Mouse (Mus musculus) right cerebral cortex, postnatal 4 days (tissue): Measurements from ENCODE around the gene Gstm6.
A peak's percentile ranks its signal among the peaks of the same experiment; 100 is the strongest.
"Not testable (repeated sequence)": the region's sequence is repeated elsewhere in the genome, so short reads cannot be mapped to it uniquely, and the experiment has no call there.

ENCODE experiments used
- DNase-seq: peaks from one replicate; pipeline ENCODE4 v3.0.0-alpha.2; 2022

Gene Gstm6

GRCm38 (mm10) chr3:107943239-107943990, at the start of gene Gstm6:
TSS of gene Gstm6 (minus strand) at chr3:107943749.
- peak; percentile 45 for DNase-seq

GRCm38 (mm10) chr3:107986041-107986562, 42.6 kb upstream of the Gstm6 start, which contains the start of gene Gstm2:
TSS of gene Gstm2 (minus strand) at chr3:107986453.
- DNase-seq: no peak

GRCm38 (mm10) chr3:107985141-107985540, 41.6 kb upstream of the Gstm6 start:
- not testable (repeated sequence) for DNase-seq

- no peak for DNase-seq
These were observed 40.9 kb upstream of the Gstm6 start for GRCm38 (mm10) chr3:107984471-107984870.

- no peak for DNase-seq
These were observed 40.2 kb upstream of the Gstm6 start for GRCm38 (mm10) chr3:107983771-107984170.

GRCm38 (mm10) chr3:107982726-107983125, 39.2 kb upstream of the Gstm6 start:
- DNase-seq: no peak

- no peak for DNase-seq
These were observed 37.7 kb upstream of the Gstm6 start for GRCm38 (mm10) chr3:107981261-107981660.

- DNase-seq: no peak
These were observed 34.1 kb upstream of the Gstm6 start for GRCm38 (mm10) chr3:107977691-107978090.

- DNase-seq: no peak
These were observed 30.7 kb upstream of the Gstm6 start for GRCm38 (mm10) chr3:107974237-107974636.

GRCm38 (mm10) chr3:107972070-107972469, 28.5 kb upstream of the Gstm6 start:
- no peak for DNase-seq

- DNase-seq: not testable (repeated sequence)
These were observed 27.6 kb upstream of the Gstm6 start for GRCm38 (mm10) chr3:107971101-107971500.

- DNase-seq: no peak
These were observed 25.3 kb upstream of the Gstm6 start, which contains the start of gene Gstm3 for GRCm38 (mm10) chr3:107968724-107969395. TSS of gene Gstm3 (minus strand) at chr3:107969283.

GRCm38 (mm10) chr3:107966631-107967030, 23.1 kb upstream of the Gstm6 start:
- DNase-seq: no peak

GRCm38 (mm10) chr3:107965592-107965991, 22.0 kb upstream of the Gstm6 start:
- DNase-seq: no peak

GRCm38 (mm10) chr3:107964656-107965308, 21.2 kb upstream of the Gstm6 start:
- DNase-seq: no peak

- DNase-seq: no peak
These were observed 20.5 kb upstream of the Gstm6 start for GRCm38 (mm10) chr3:107964026-107964425.

- DNase-seq: not testable (repeated sequence)
These were observed 11.7 kb upstream of the Gstm6 start for GRCm38 (mm10) chr3:107955260-107955659.

GRCm38 (mm10) chr3:107953906-107954305, 10.4 kb upstream of the Gstm6 start:
- no peak for DNase-seq

- DNase-seq: peak; percentile 71
These were observed 9.8 kb upstream of the Gstm6 start for GRCm38 (mm10) chr3:107953328-107953755.

GRCm38 (mm10) chr3:107950531-107950930, 7.0 kb upstream of the Gstm6 start:
- DNase-seq: no peak

- DNase-seq: not testable (repeated sequence)
These were observed 5.9 kb upstream of the Gstm6 start for GRCm38 (mm10) chr3:107949461-107949860.

GRCm38 (mm10) chr3:107945729-107946128, 2.2 kb upstream of the Gstm6 start:
- DNase-seq: no peak

GRCm38 (mm10) chr3:107941261-107941660, 2.3 kb downstream of the Gstm6 start:
- no peak for DNase-seq
